Mouse (Mus musculus) thymus, postnatal 25 days (tissue): ENCODE measurements around the gene Ctbp2.

Experiments used
- DNase-seq: peaks from one replicate; pipeline ENCODE4 v3.0.0; 2022

Ctbp2 gene

DNA sequence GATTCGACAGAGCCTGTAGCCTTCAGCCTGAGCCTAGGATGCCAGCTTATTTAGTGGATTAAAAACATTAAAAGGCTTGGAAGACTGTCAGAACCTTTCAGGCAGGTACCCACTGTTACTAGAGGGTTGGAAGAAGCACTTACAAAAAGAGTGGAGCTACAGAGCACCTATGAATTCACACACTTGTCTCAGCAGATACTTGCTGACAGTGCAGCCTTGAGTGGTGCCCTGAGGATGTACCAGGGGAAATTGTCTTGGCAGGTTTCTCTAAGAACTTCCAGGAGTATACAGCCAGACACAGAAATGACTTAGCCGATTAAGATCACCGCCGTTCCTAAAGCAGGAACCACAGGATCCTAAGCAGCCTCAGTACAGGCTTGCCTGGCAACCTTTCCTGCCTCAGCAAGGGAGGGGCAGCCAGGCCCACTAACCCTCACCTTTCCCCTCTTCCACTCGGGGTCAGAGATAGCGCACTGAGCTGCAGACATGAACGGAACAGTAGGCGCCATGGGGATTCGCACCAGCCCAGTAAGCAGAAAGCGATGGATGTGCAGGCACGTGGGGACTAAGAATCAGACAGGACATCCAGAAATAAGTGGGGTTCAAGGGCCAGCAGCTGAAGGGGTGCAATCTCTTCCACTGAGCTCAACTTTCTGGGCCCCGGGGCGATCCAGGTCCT lies 40.1 kb downstream of the Ctbp2 start:
- no peak for DNase-seq

- no peak for DNase-seq
Measured at GRCm38 (mm10) chr7:133078929-133079328, 45.2 kb downstream of the Ctbp2 start.

DNA sequence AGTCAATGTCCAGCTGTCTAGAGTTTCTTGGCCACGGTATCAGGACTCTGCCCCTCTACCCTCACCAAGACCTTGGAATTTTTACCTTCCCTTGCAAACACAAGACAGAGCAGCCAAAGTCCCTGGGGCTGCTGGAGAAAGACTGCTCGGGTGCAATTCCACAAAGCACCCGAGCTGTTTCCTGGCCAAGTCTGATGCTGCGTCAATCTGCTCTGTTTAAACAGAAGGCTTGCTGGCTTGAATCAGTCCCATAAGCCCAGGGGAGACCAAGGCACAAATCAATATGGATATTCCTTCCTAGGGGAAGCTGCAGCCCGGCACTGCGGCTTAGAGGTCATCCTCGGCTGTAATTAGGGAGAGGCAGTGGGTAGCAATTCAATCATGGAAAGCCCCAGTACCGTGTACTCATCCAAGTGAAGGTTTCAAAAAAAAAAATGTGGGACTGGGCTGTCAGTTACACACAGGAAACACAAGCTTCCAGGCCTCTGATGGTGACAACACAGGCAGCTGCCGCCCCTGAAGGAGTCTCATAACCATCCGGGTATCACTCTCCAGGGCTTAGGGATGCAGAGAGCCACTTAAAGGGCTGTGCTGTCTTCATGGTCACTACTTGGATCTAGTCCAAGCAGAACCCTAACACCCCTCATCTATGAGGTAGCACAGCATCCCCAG lies 49.6 kb downstream of the Ctbp2 start:
- DNase-seq, result no peak

- no peak for DNase-seq
Measured at GRCm38 (mm10) chr7:133073147-133073651, 51.0 kb downstream of the Ctbp2 start.

- no peak for DNase-seq
Measured at GRCm38 (mm10) chr7:133072535-133072934, 51.6 kb downstream of the Ctbp2 start.

- no peak for DNase-seq
Measured at GRCm38 (mm10) chr7:133067321-133067841, 56.8 kb downstream of the Ctbp2 start.

DNA sequence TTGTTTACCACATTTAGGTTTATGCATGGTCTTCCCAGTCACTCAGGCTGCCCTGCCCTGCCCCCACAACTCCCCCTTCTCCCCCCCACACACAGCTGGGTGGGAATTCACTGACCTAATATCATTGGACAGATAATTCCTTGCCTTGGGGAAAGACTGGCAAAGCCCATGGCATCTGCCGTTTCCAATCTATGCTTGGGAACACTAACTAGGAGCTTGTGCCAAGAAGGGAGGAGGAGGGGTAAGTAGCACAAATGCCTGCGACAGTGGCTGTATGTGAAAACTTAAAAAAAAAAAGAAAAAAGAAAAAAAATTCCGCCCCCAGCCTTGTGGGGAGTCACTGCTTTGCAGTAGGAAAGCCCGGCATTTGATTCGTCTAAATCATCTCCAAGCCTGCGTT lies 57.4 kb downstream of the Ctbp2 start:
- no peak for DNase-seq

- no peak for DNase-seq
Measured at GRCm38 (mm10) chr7:133062055-133062454, 62.1 kb downstream of the Ctbp2 start.

- no peak for DNase-seq
Measured at GRCm38 (mm10) chr7:133060170-133060569, 64.0 kb downstream of the Ctbp2 start.

DNA sequence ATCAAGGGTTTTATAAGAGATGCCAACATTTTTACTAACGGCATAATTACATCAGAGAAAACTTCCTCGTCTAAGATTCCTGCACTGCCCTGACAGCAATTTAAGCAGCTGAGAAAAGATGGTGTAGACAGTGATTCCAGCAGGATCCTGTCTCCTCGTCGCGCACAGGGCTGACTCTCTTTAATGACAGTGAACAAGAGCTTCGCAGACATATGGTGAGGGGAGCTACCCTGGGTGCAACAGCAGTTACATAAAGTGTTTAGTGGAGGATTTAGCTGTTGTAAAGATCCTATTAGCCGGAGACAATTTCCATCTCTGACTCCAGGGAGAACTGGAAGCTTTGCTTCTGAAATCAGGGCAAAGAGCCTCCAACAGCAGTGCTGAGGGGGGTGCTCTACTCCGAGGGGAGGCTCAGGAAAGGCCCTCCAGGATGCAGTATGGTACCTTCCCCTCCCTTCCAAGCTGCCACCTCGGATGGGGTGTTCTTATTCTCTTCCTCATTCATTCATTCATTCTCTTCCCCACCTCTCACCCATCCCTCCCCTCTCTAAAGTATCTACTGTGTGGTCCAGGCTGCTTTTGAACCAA lies 64.5 kb downstream of the Ctbp2 start:
- no peak for DNase-seq

GRCm38 (mm10) chr7:133059150-133059509 lies 65.0 kb downstream of the Ctbp2 start:
- DNase-seq, result no peak

DNA sequence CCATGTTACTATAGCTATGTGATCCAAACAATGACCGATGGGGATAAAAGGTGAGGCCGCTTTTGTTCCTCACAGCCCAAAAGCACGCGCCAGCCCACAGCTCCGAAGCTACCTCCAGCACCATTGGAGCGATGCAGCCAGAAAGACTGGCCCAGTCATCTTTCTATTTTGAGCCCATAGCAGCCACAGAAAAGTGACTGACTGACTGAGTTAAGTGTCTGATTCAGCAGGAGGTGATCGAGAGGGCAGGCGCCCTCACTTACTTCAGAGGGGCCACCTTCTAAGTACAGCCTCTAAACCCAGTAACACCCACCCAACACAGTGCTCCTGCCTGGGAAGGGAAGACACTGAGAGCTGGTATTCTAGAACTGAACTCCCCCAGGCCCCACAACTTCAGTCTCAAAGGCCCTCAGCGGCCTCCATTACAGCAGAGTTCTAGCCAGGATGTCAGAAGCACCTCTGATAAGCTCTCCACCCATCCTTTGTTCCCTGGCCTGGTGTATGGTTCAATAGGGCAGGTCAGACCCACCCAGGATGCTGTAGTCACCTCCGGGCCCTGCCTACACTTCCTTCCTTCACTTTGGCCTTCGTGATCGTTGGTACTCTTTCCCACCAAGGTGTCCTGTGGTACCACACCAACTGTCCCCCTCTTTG lies 65.5 kb downstream of the Ctbp2 start:
- no peak for DNase-seq

DNA sequence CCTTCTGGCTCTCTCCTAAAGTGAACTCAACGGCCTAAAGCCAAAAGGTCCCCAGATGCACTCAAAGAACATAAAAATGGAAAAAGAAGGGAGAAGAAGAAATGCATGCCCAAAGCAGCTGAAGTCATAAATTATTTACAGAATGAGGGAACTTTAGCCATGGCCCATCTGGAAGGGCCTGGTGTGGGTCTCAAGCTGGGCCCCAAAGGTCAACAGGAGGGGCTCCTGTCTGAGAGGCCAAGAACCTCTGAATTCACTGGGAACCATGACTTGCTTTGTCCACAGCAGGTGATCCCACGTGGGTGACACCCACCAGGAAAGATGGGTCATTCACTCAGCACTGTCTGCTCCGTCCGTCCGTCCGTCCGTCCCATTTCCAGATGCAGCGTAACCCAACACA lies 67.2 kb downstream of the Ctbp2 start:
- DNase-seq, result no peak

DNA sequence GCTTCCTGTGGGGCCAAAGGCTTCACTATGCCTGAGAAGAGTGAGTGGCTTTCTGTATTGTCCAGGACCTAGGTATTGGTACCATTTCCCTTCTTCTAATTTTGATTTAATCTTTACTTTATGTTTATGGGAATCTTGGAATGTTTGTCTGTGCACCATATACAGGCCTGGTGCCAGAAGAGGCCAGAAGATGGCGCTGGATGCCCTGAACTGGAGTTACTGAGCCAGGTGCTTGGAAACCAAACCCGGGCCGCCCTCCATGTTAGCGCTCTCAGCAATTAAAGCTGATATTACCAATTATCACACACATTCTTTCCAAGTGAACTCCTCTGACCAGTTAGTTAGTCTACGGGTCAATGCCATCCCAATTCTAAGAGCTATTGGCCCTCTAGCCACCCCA lies 69.7 kb downstream of the Ctbp2 start:
- no peak for DNase-seq

DNA sequence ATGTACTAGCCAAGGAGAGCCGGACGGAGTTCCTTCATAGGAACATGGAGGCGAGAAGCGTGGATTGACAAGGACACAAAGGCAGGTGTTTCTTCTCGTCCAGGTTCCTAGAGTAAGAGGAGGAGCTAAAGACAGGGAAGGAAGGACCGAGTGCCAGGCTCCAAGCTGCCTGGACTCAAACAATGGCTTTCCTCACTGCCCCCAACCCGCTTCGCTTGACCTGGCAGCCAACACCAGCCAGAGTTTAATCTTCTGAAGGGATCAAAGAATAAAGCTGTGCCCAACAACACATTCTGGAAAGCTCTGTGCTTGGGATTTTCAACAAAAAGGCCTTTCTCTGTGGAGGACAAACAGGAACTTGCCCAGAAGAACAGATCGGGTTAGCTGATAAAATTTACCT lies 70.4 kb downstream of the Ctbp2 start:
- DNase-seq, result no peak

DNA sequence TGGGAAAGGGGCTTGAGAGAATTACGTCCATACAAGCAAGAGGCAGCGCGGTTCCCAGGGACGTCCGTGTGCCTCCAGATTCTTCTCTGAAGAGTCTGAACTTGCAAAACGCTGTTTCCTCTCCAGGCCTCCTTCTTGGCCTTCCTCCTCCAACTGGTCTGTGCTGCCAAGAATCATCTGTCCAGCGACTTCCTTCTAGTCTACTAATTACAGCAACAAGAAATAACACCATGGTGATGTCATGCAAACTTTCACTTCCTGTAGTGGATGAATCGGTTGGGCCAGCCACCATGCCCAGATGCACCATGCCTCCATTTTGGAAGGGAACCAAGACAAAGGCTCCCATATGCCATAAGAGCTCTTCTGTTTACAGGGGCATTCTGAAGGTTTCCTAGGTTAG lies 71.3 kb downstream of the Ctbp2 start:
- DNase-seq, result no peak

- DNase-seq, result no peak
Measured at GRCm38 (mm10) chr7:133050681-133051080, 73.5 kb downstream of the Ctbp2 start.

GRCm38 (mm10) chr7:133048085-133048630 lies 76.0 kb downstream of the Ctbp2 start:
- no peak for DNase-seq

DNA sequence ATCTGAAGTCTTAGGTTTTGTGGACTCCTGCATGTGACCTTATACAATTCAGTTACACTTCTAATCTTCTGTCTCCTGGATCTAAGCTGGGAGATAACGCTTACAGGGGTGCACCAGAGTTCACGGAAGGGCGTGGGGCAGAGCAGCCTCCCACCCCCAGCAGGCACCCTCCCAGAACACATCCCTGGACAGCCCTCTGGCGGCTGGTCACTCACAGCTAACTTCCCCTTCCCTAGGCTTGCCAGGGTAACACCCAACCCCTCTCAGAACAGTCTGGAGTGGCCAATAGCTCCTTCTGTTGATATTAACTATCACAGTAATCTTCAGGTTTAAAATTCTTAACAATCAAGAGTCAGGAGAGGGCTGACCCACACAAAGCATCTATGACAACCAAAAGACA lies 76.9 kb downstream of the Ctbp2 start:
- no peak for DNase-seq

DNA sequence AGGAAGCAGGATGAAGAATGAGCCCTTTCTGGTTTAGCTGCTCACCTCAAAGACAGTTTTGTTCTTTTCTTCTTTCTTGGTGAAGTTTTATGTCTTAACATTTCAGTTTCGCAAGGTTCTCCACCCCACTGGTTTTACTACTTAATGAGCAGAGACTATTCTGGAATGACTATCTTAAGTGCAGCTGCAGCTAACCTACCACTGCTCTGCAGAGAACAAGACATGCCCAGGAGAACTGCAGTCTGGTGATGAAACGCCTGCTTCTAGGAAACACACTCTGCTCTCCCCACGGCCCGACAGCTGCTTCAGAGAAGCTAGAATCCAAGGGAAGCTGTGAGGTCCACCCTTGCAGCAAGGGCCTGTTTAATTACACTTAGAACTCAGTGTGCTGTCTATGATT lies 79.4 kb downstream of the Ctbp2 start:
- no peak for DNase-seq

DNA sequence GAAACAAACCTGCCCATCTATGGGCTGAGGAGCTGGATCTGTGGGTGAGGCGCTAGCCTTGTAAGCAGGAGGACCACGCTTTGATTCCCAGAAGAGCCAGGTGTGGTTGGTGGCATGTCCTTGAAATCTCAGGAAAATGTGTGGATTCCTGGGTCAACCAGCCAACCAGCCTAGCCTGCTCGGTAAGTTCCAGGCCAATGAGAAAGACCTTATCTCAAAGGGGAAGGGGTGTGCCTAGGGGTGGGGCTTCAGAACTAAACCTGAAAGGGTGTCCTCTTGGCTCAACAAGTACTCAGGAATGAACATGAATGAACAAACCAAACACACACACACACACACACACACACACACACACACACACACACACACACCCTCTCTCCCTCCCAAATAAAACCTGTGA lies 82.4 kb downstream of the Ctbp2 start:
- no peak for DNase-seq

GRCm38 (mm10) chr7:133040688-133041345 lies 83.3 kb downstream of the Ctbp2 start:
- no peak for DNase-seq
